Mouse (Mus musculus): Measurements from ENCODE around the gene Pla2g5.

GRCm38 (mm10) chr4:138856491-138856890 is 6.8 kb downstream of the Pla2g5 start:
- TF ChIP-seq FLI1 (IDR thresholded peaks at IDR 0.05; ENCODE audit: low read length) (no peak), GATA1 (IDR thresholded peaks at IDR 0.05; ENCODE audit: borderline replicate concordance, low read length) (no peak)

All from megakaryocyte, embryonic 14.5 days (primary cell).